Mouse (Mus musculus): ENCODE data around the gene Bphl. TPM values are rescaled to one million over a fixed set of nuclear protein-coding genes. Genes with fewer than 3 reads are reported as not detected.

Gene Bphl
- polyA plus RNA-seq, 1 experiment: 0.17 TPM

GRCm38 (mm10) chr13:34046421-34047012 is 9.1 kb downstream of the Bphl start:
- no peak for TF ChIP-seq TAL1 (IDR thresholded peaks at IDR 0.05; ENCODE audit: low read length)
- TF ChIP-seq GATA1 (IDR thresholded peaks at IDR 0.05; ENCODE audit: low read length): no peak
- no peaks in the 10 kb centered on the region for H3K9me3 ChIP-seq (ENCODE audit: control insufficient read depth, low read length)
- no peaks in the 10 kb centered on the region for H3K4me1 ChIP-seq (ENCODE audit: control insufficient read depth)
- H3K4me3 ChIP-seq (replicated peaks): no peak overlapping the region
- no peaks in the 10 kb centered on the region for H3K27me3 ChIP-seq (ENCODE audit: control insufficient read depth)
- peaks cover 11% of the 10 kb centered on the region; the same call in 1 of the 2 replicates for H3K36me3 ChIP-seq (ENCODE audit: control insufficient read depth)

- TF ChIP-seq GATA1 (IDR thresholded peaks at IDR 0.05; ENCODE audit: low read length): no peak
- TF ChIP-seq TAL1 (IDR thresholded peaks at IDR 0.05; ENCODE audit: low read length): no peak
- Histone ChIP-seq H3K27me3 (ENCODE audit: control insufficient read depth) (no peaks in the 10 kb centered on the region), H3K9me3 (ENCODE audit: control insufficient read depth, low read length) (no peaks in the 10 kb centered on the region), H3K4me1 (ENCODE audit: control insufficient read depth) (no peaks in the 10 kb centered on the region), H3K4me3 (replicated peaks) (no peak overlapping the region), H3K36me3 (ENCODE audit: control insufficient read depth) (peaks cover 11% of the 10 kb centered on the region; the same call in 1 of the 2 replicates)
Measured at GRCm38 (mm10) chr13:34047526-34047925, 10.1 kb downstream of the Bphl start.

DNA sequence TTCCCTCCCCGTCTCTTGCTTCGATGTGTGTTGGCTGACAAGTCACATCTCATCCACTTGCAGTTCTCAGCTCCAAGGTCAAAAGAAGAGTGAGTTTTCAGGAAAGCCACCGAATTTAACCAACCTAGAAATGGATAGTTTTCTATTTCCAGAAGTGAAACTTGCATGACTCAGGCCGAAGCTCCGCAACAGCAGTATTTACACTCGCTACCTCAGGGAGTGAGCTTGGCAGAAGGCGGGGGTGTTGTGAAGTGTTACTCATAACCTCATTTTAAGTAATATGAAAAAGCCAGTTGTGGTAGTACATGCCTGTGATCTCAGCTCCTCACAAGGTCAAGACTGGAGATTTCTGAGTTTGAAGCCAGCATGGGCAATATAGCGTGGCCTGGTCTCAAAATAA is 13.1 kb downstream of the Bphl start:
- Histone ChIP-seq H3K27me3 (ENCODE audit: control insufficient read depth) (no peaks in the 10 kb centered on the region), H3K36me3 (ENCODE audit: control insufficient read depth) (peaks cover 11% of the 10 kb centered on the region; the same call in 1 of the 2 replicates), H3K9me3 (ENCODE audit: control insufficient read depth, low read length) (no peaks in the 10 kb centered on the region), H3K4me1 (ENCODE audit: control insufficient read depth) (no peaks in the 10 kb centered on the region), H3K4me3 (replicated peaks) (no peak overlapping the region)
- TF ChIP-seq GATA1 (IDR thresholded peaks at IDR 0.05; ENCODE audit: low read length): no peak
- no peak for TF ChIP-seq TAL1 (IDR thresholded peaks at IDR 0.05; ENCODE audit: low read length)

GRCm38 (mm10) chr13:34051692-34052091 is 14.3 kb downstream of the Bphl start:
- Histone ChIP-seq H3K4me1 (ENCODE audit: control insufficient read depth) (no peaks in the 10 kb centered on the region), H3K27me3 (ENCODE audit: control insufficient read depth) (no peaks in the 10 kb centered on the region), H3K9me3 (ENCODE audit: control insufficient read depth, low read length) (peaks cover 3% of the 10 kb centered on the region; the same call in 1 of the 2 replicates), H3K4me3 (replicated peaks) (no peak overlapping the region), H3K36me3 (ENCODE audit: control insufficient read depth) (peaks cover 11% of the 10 kb centered on the region; the same call in 1 of the 2 replicates)
- TF ChIP-seq TAL1 (IDR thresholded peaks at IDR 0.05; ENCODE audit: low read length) (no peak), GATA1 (IDR thresholded peaks at IDR 0.05; ENCODE audit: low read length) (no peak)

GRCm38 (mm10) chr13:34053673-34054282 is 16.4 kb downstream of the Bphl start:
- no peaks in the 10 kb centered on the region for H3K27me3 ChIP-seq (ENCODE audit: control insufficient read depth)
- TF ChIP-seq GATA1 (IDR thresholded peaks at IDR 0.05; ENCODE audit: low read length) (no peak), TAL1 (IDR thresholded peaks at IDR 0.05; ENCODE audit: low read length) (no peak)
- H3K36me3 ChIP-seq (ENCODE audit: control insufficient read depth): peaks cover 5% of the 10 kb centered on the region; the same call in 1 of the 2 replicates
- no peaks in the 10 kb centered on the region for H3K4me1 ChIP-seq (ENCODE audit: control insufficient read depth)
- H3K4me3 ChIP-seq (replicated peaks): no peak overlapping the region
- peaks cover 3% of the 10 kb centered on the region; the same call in 1 of the 2 replicates for H3K9me3 ChIP-seq (ENCODE audit: control insufficient read depth, low read length)

DNA sequence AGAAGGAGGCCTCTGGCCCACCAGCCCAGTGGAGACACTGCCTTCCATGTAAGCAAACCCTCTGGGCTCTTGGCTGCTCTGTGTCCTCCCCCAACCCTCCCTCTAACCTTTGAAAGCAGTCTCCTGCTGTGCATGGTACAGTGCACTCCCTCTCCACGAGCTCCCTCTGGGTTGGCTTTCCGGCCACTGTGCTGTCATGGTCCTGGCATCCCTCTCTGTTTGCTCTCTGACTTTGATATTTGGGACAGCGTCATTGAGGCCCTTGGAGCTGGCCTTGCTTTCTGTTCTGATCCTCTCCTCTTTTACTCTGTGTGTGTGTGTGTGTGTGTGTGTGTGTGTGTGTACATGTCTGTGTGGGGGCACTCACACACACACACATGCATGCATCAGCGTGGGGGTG is 17.0 kb downstream of the Bphl start:
- Histone ChIP-seq H3K4me3 (replicated peaks) (no peak overlapping the region), H3K36me3 (ENCODE audit: control insufficient read depth) (peaks cover 5% of the 10 kb centered on the region; the same call in 1 of the 2 replicates), H3K4me1 (ENCODE audit: control insufficient read depth) (no peaks in the 10 kb centered on the region), H3K27me3 (ENCODE audit: control insufficient read depth) (no peaks in the 10 kb centered on the region), H3K9me3 (ENCODE audit: control insufficient read depth, low read length) (peaks cover 3% of the 10 kb centered on the region; the same call in 1 of the 2 replicates)
- TF ChIP-seq TAL1 (IDR thresholded peaks at IDR 0.05; ENCODE audit: low read length) (no peak), GATA1 (IDR thresholded peaks at IDR 0.05; ENCODE audit: low read length) (no peak)

DNA sequence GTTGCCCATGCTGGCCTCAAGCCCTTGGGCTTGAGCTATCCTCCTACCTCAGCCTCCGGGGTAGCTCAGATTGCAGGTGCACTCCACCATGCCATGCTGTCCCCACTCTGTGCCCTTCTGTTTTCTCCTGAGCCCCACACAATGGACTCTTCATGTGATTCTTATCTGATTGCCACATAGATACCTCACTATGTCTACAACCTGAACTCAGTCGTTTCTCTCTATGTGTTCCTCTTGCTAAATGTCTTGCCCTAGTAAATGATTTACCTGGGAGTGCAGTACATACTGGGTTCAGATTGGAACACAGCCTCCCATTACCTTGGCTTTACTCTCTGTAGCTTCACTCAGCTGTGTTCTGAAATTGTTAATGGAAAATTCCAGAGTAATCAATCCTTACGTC is 17.6 kb downstream of the Bphl start:
- TF ChIP-seq TAL1 (IDR thresholded peaks at IDR 0.05; ENCODE audit: low read length) (no peak), GATA1 (IDR thresholded peaks at IDR 0.05; ENCODE audit: low read length) (no peak)
- H3K36me3 ChIP-seq (ENCODE audit: control insufficient read depth): peaks cover 3% of the 10 kb centered on the region; the same call in 1 of the 2 replicates
- H3K9me3 ChIP-seq (ENCODE audit: control insufficient read depth, low read length): peaks cover 3% of the 10 kb centered on the region; the same call in 1 of the 2 replicates
- no peaks in the 10 kb centered on the region for H3K27me3 ChIP-seq (ENCODE audit: control insufficient read depth)
- no peaks in the 10 kb centered on the region for H3K4me1 ChIP-seq (ENCODE audit: control insufficient read depth)
- no peak overlapping the region for H3K4me3 ChIP-seq (replicated peaks)

- TF ChIP-seq TAL1 (IDR thresholded peaks at IDR 0.05; ENCODE audit: low read length) (no peak), GATA1 (IDR thresholded peaks at IDR 0.05; ENCODE audit: low read length) (no peak)
- H3K36me3 ChIP-seq (ENCODE audit: control insufficient read depth): no peaks in the 10 kb centered on the region; the same call in 1 of the 2 replicates
- peaks cover 3% of the 10 kb centered on the region; the same call in 1 of the 2 replicates for H3K9me3 ChIP-seq (ENCODE audit: control insufficient read depth, low read length)
- peaks cover 3% of the 10 kb centered on the region; the same call in 1 of the 2 replicates for H3K4me1 ChIP-seq (ENCODE audit: control insufficient read depth)
- H3K4me3 ChIP-seq (replicated peaks): no peak overlapping the region
- H3K27me3 ChIP-seq (ENCODE audit: control insufficient read depth): no peaks in the 10 kb centered on the region
Measured at GRCm38 (mm10) chr13:34057252-34057651, 19.9 kb downstream of the Bphl start.

DNA sequence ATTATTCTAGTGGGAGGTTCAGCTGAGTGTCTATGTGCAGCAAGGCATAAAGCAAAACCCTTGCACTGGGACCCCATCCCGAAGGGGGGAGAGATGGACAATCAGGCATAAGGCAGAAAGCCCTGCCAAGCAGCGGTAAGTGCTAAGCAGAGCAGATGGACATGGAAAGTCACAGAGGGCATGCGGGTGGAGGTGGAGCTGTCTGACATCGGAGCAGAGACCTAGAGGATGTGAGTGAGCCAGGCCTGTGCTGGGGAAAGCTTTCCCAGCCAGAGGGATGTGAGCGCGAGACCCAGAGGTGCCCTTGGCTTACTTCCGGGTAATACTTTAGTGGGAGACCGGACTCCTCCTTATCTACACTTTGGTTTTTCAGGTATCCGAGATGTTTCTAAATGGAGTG is 22.7 kb downstream of the Bphl start:
- TF ChIP-seq GATA1 (IDR thresholded peaks at IDR 0.05; ENCODE audit: low read length): no peak
- no peak for TF ChIP-seq TAL1 (IDR thresholded peaks at IDR 0.05; ENCODE audit: low read length)
- H3K9me3 ChIP-seq (ENCODE audit: control insufficient read depth, low read length): peaks cover 3% of the 10 kb centered on the region; the same call in 1 of the 2 replicates
- no peaks in the 10 kb centered on the region for H3K27me3 ChIP-seq (ENCODE audit: control insufficient read depth)
- H3K36me3 ChIP-seq (ENCODE audit: control insufficient read depth): no peaks in the 10 kb centered on the region; the same call in 1 of the 2 replicates
- peaks cover 4% of the 10 kb centered on the region; the same call in 1 of the 2 replicates for H3K4me1 ChIP-seq (ENCODE audit: control insufficient read depth)
- no peak overlapping the region for H3K4me3 ChIP-seq (replicated peaks)

Measured in erythroblast, embryonic 14.5 days (primary cell).